14 mouse cellular contexts compared by ENCODE assay signal in genomic region chr3:25657074-25657473, GRCm38 (mm10).
DNase-seq lines count a peak whose midpoint lies in the region; ATAC-seq lines count a peak whose summit lies in the region.
"Had no signal": no experiment of that assay in that cellular context is flagged by ENCODE, and none has a peak within 500 bp of the region (broad histone marks: within the 10 kb centered on the region; RNA-seq: fewer than 3 reads in every experiment).

No protein-coding gene starts in this region.

- no peak overlapping the region for H3K4me2 ChIP-seq in hindbrain, embryonic 14.5 days (replicated peaks)
- no peak overlapping the region for H3K4me2 ChIP-seq in hindbrain, embryonic 12.5 days (replicated peaks)
- H3K4me2 ChIP-seq: liver, embryonic 12.5 days had no signal

- peak; percentile 69 for ATAC-seq in hindbrain, embryonic 14.5 days (ENCODE audit: low FRiP score)
- no peak for ATAC-seq in hindbrain, embryonic 12.5 days (ENCODE audit: low FRiP score)
- ATAC-seq: liver, embryonic 12.5 days; lung, postnatal 0 days had no signal

- intact Hi-C loops in gastrocnemius, postnatal 36 days (cut with DNase I), result no loop called here

- no peak overlapping the region for H3K9ac ChIP-seq in hindbrain, embryonic 14.5 days
- H3K9ac ChIP-seq in hindbrain, embryonic 12.5 days, result no peak overlapping the region
- H3K9ac ChIP-seq: liver, embryonic 12.5 days had no signal

- no peaks in the 10 kb centered on the region for H3K27me3 ChIP-seq in hindbrain, embryonic 14.5 days (ENCODE audit: control insufficient read depth, insufficient read depth, low read length)
- H3K27me3 ChIP-seq in hindbrain, embryonic 12.5 days, result no peaks in the 10 kb centered on the region
- H3K27me3 ChIP-seq in limb, embryonic 10.5 days (ENCODE audit: low read depth, poor library complexity, severe bottlenecking), result no peaks in the 10 kb centered on the region
- H3K27me3 ChIP-seq: liver, embryonic 12.5 days had no signal

- H3K27ac ChIP-seq in hindbrain, embryonic 14.5 days, result no peak overlapping the region
- no peak overlapping the region for H3K27ac ChIP-seq in hindbrain, embryonic 12.5 days
- H3K27ac ChIP-seq in limb, embryonic 10.5 days, result no peak overlapping the region
- H3K27ac ChIP-seq: kidney, postnatal 0 days; liver, embryonic 12.5 days had no signal

- H3K36me3 ChIP-seq in hindbrain, embryonic 14.5 days (replicated peaks; ENCODE audit: control insufficient read depth, insufficient read depth), result no peaks in the 10 kb centered on the region
- no peaks in the 10 kb centered on the region for H3K36me3 ChIP-seq in hindbrain, embryonic 12.5 days
- H3K36me3 ChIP-seq in limb, embryonic 10.5 days, result no peaks in the 10 kb centered on the region
- H3K36me3 ChIP-seq: liver, embryonic 12.5 days had no signal

- WGBS in hindbrain, embryonic 14.5 days, result 85% methylated on average over 11 of the region's 11 CpGs
- WGBS in hindbrain, embryonic 12.5 days, result 93% methylated on average over 11 of the region's 11 CpGs
- 95% methylated on average over 11 of the region's 11 CpGs for WGBS in limb, embryonic 10.5 days

- H3K9me3 ChIP-seq in hindbrain, embryonic 14.5 days (ENCODE audit: control insufficient read depth, low read length), result no peaks in the 10 kb centered on the region
- no peaks in the 10 kb centered on the region for H3K9me3 ChIP-seq in hindbrain, embryonic 12.5 days (replicated peaks)
- no peaks in the 10 kb centered on the region for H3K9me3 ChIP-seq in limb, embryonic 10.5 days (replicated peaks)
- H3K9me3 ChIP-seq: liver, embryonic 12.5 days had no signal

- H3K4me1 ChIP-seq in hindbrain, embryonic 14.5 days (replicated peaks; ENCODE audit: control insufficient read depth, insufficient read depth, low read length), result no peaks in the 10 kb centered on the region
- no peaks in the 10 kb centered on the region for H3K4me1 ChIP-seq in hindbrain, embryonic 12.5 days
- no peaks in the 10 kb centered on the region for H3K4me1 ChIP-seq in limb, embryonic 10.5 days
- H3K4me1 ChIP-seq: liver, embryonic 12.5 days had no signal

- DNase-seq in hindbrain, embryonic 14.5 days (ENCODE audit: low spot score), result no peak
- peak; percentile 78 for DNase-seq in cerebellum, adult 11 months
- DNase-seq in cerebellum, postnatal 10 days, result peak; percentile 91 to 93
- peak; percentile 71 for DNase-seq in layer of hippocampus, adult 9-11 months
- no peak for DNase-seq in gastrocnemius, postnatal 36 days
- DNase-seq in limb, embryonic 10.5 days (ENCODE audit: low spot score), result no peak
- no peak for DNase-seq in frontal cortex, postnatal 10 days (ENCODE audit: low spot score in 2 of 2)
- DNase-seq: heart, adult 11 months; right cerebral cortex, postnatal 25 days; thymus, adult 2 months had no signal

- H3K4me3 ChIP-seq in hindbrain, embryonic 14.5 days (replicated peaks; ENCODE audit: low read length), result no peak overlapping the region
- H3K4me3 ChIP-seq in hindbrain, embryonic 12.5 days, result no peak overlapping the region
- no peak overlapping the region for H3K4me3 ChIP-seq in limb, embryonic 10.5 days
- H3K4me3 ChIP-seq: liver, embryonic 12.5 days had no signal

Comparison
In these comparisons a context has a peak if more than half of its experiments do, and no peak if none do; other contexts are left out.
1. DNase-seq: peak in cerebellum, adult 11 months (single experiment), cerebellum, postnatal 10 days (2 of 2) and layer of hippocampus, adult 9-11 months (single experiment); none in hindbrain, embryonic 14.5 days (single experiment), gastrocnemius, postnatal 36 days (0 of 2), limb, embryonic 10.5 days (single experiment) and frontal cortex, postnatal 10 days (0 of 2).